Mouse (Mus musculus): ENCODE results near the gene Emc4. TPM values are rescaled to one million over a fixed set of nuclear protein-coding genes. Genes with fewer than 3 reads are reported as not detected.

The Emc4 gene
- polyA plus RNA-seq, 1 experiment, result not detected

DNA sequence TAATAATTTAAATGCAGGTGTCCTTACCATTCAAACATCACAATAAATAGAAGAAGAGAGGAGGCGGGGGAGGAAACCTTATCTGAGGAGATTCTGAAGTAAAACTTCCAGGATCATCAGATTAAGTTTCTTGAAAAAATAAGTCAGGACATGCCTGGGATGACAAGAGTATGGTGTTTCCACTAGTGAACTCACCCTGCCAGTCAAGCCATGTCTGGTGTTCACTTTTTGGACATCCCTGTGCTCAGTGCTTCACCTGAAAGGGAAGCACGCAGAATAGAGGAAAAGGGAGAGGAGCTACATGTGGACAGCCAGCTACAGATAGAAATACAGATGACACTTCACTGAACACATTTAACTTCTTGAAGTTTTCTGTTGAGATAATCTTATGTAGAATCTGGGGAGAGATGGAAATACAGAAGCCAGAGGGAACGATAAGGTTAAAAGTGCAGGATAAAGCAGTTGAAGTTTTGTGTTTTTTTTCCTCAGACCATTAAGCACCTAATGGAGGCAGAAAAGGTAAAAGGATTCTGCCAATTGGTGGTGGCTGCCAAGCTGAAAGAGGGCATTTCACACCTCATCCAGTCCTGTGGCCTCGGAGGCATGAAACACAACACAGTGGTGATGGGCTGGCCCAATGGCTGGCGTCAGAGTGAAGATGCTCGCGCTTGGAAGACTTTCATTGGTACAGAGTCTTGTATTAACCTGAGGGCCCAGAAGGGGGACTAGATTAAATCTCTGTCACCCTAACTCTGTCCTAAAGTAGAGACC, 14.0 kb downstream of the Emc4 start:
- H3K27ac ChIP-seq (ENCODE audit: insufficient read depth, low read depth, low read length), result no peak overlapping the region
- no peak overlapping the region for H3K4me3 ChIP-seq (ENCODE audit: insufficient read depth, low read depth, low read length)
- 89% methylated on average over 7 of the region's 7 CpGs for WGBS
- no peak for TF ChIP-seq POLR2A (IDR thresholded peaks at IDR 0.05; ENCODE audit: insufficient read depth, low read depth, low read length)
- no peaks in the 10 kb centered on the region for H3K4me1 ChIP-seq (ENCODE audit: control insufficient read depth, insufficient read depth, low read length)

DNA sequence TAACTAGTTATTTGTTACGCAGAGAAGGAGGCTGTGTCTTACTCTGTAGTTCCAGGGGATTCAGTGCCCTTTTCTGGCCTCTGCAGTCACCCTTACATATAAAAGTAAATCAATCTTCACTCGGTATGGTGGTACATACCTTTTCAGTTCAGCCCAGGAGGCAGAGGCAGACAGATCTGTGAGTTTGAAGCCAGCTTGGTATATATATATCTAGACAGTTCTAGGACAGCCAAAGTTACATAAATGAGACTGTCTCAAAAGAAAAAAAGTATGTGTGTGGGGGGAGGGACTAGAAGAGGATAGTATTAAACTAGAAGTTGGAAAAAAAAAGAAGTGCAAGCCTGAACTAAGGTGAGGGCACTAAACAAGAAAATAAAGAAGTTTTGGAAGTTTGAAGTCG, 19.6 kb downstream of the Emc4 start:
- H3K4me3 ChIP-seq (ENCODE audit: insufficient read depth, low read depth, low read length), result no peak overlapping the region
- TF ChIP-seq POLR2A (IDR thresholded peaks at IDR 0.05; ENCODE audit: insufficient read depth, low read depth, low read length), result no peak
- TF ChIP-seq CTCF (IDR thresholded peaks at IDR 0.05; ENCODE audit: insufficient read depth, low read depth, low read length), result no peak
- H3K27ac ChIP-seq (ENCODE audit: insufficient read depth, low read depth, low read length), result no peak overlapping the region
- H3K4me1 ChIP-seq (ENCODE audit: control insufficient read depth, insufficient read depth, low read length), result no peaks in the 10 kb centered on the region
- 94% methylated on average over 3 of the region's 3 CpGs for WGBS

DNA sequence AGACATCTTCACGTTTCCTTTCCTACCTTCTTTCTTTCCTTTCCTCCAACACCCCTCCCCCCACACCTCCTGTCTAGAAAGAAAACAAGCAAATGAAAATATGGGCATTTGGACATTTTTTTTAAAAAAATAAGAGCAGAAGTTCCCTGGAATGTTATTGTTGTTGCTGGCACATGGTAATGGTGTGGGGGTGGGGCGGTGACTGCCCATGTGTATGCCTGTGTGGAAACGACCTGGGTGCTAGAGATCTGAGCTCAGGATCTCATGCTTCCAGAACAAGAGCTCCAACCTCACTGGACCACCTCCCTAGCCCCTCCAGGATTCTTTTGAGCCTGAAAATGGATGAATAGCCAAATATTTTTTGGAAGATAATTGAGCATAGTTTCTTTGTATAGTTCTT, 26.7 kb downstream of the Emc4 start:
- WGBS, result 73% methylated on average over 3 of the region's 3 CpGs
- no peak overlapping the region for H3K27ac ChIP-seq (ENCODE audit: insufficient read depth, low read depth, low read length)
- no peak for TF ChIP-seq POLR2A (IDR thresholded peaks at IDR 0.05; ENCODE audit: insufficient read depth, low read depth, low read length)
- TF ChIP-seq CTCF (IDR thresholded peaks at IDR 0.05; ENCODE audit: insufficient read depth, low read depth, low read length), result no peak

DNA sequence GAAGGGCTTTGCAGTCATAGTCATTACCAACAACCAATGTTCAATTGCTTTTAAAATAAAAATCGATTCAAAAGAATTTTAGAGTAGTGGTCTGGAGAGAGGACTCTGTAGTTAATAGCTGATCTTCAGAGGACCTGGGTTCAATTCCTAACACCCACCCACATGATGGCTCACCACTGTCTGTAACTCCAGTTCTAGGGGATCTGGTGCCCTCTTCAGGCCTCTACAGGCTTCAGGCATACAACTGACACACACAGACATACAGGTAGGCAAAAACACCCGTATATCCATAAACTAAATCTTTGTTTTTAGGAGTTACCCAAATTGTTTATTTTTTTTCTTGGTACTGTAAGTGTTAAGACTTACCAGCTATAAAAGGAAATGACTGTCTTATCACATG, 28.1 kb downstream of the Emc4 start:
- TF ChIP-seq POLR2A (IDR thresholded peaks at IDR 0.05; ENCODE audit: insufficient read depth, low read depth, low read length) (no peak), CTCF (IDR thresholded peaks at IDR 0.05; ENCODE audit: insufficient read depth, low read depth, low read length) (no peak)
- H3K4me3 ChIP-seq (ENCODE audit: insufficient read depth, low read depth, low read length), result no peak overlapping the region
- no peak overlapping the region for H3K27ac ChIP-seq (ENCODE audit: insufficient read depth, low read depth, low read length)
- no peaks in the 10 kb centered on the region for H3K4me1 ChIP-seq (ENCODE audit: control insufficient read depth, insufficient read depth, low read length)
- WGBS, result 93% methylated on average over 2 of the region's 2 CpGs

More for the DNA sequence above, 26.7 kb downstream of the Emc4 start:
- H3K4me1 ChIP-seq (ENCODE audit: control insufficient read depth, insufficient read depth, low read length), result no peaks in the 10 kb centered on the region
- H3K4me3 ChIP-seq (ENCODE audit: insufficient read depth, low read depth, low read length), result no peak overlapping the region

DNA sequence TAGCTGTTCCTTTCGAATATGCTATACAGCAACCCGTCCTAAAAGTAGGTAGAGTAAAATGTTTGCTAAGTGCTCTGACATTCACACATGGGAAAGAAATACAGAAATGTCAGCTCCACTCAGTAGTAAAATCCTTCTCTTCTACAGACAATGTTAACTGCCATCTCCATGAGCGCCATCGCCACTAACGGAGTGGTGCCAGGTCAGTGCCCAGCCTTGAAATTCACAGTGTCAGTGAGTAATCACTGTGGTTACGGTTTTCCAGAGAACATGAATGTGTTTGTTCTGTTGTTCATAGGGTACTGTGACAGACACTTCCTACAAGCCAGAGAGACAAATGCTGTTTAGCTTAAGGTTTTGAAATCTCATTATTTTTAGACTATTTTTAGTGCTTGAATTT, 30.6 kb downstream of the Emc4 start:
- H3K4me3 ChIP-seq (ENCODE audit: insufficient read depth, low read depth, low read length), result no peak overlapping the region
- TF ChIP-seq POLR2A (IDR thresholded peaks at IDR 0.05; ENCODE audit: insufficient read depth, low read depth, low read length), result no peak
- no peak overlapping the region for H3K27ac ChIP-seq (ENCODE audit: insufficient read depth, low read depth, low read length)
- 89% methylated on average over 6 of the region's 6 CpGs for WGBS
- H3K4me1 ChIP-seq (ENCODE audit: control insufficient read depth, insufficient read depth, low read length), result no peaks in the 10 kb centered on the region

DNA sequence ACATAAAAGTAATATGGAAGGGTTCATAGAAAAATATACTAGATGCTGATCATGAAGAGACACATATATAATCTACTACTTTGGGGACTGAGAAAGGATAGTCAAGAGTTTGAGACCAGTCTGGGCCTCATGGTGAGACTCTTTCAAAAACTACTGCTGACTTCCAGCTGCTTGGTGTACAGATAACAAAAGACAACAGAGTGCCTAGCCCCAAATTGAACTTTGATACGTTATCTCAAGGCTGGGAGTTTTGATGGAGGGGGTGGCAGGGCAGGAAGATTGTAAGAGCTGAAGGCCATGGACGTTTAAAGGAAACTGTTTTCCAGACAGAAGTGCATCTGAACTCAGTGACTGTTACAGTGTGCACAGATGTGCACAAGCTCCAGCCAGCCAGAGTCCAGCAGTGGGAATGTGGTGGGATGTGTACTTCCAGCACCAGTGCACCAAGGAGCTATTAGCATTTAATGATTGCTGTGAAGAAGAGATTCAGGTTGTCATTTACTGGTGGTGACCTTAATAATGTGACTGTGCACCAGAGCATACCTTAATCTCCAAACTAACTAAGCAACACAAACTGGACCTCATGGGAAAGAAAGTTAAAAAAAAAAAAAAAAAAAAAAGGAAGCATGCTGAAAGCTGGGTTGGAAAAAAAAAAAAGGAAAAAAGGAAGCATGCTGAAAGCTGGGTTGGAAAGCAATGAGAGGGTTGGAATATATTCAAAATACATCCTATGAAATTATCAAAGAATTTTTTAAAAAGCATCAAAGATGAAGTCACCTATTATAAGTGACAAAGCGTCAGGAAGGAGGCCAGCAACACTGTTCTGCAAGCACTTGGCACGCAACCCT, 35.6 kb downstream of the Emc4 start:
- no peaks in the 10 kb centered on the region for H3K4me1 ChIP-seq (ENCODE audit: control insufficient read depth, insufficient read depth, low read length)
- WGBS, result 78% methylated on average over 4 of the region's 4 CpGs
- no peak overlapping the region for H3K27ac ChIP-seq (ENCODE audit: insufficient read depth, low read depth, low read length)
- no peak overlapping the region for H3K4me3 ChIP-seq (ENCODE audit: insufficient read depth, low read depth, low read length)
- TF ChIP-seq CTCF (IDR thresholded peaks at IDR 0.05; ENCODE audit: insufficient read depth, low read depth, low read length) (no peak), POLR2A (IDR thresholded peaks at IDR 0.05; ENCODE audit: insufficient read depth, low read depth, low read length) (no peak)

DNA sequence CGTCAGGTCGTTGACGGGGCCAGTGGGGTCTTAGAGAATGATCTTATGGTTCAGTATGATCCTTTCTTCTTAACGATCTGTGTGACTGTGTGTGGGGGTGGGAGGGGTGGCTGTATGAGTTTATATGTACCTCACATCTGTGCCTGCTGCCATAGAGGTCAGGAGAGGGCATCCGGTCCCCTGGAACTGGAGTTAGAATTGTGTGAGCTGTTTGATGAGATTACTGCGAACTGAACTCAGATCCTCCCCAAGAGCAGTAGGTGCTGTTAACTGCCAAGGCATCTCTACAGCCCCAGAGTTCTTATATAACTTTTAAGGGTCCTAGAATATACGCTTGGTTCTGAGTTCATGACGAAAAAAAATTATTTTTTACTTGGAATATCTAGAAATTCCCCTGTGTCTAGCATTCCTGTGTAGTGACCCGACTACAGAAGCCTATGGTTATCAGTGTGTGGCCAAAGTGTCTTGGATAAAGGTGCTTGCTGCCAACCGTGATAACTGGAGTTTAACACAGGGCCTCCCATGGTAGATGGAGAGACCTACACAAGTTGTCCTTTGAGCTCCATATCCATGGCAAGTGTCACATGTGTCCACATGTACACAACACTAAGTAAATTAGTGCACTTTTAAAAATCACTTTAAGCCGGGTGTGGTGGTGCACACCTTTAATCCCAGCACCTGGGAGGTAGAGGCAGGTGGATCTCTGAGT, 39.6 kb downstream of the Emc4 start:
- Histone ChIP-seq H3K4me1 (ENCODE audit: control insufficient read depth, insufficient read depth, low read length) (no peaks in the 10 kb centered on the region), H3K27ac (ENCODE audit: insufficient read depth, low read depth, low read length) (no peak overlapping the region), H3K4me3 (ENCODE audit: insufficient read depth, low read depth, low read length) (no peak overlapping the region)
- 84% methylated on average over 11 of the region's 11 CpGs for WGBS
- no peak for TF ChIP-seq CTCF (IDR thresholded peaks at IDR 0.05; ENCODE audit: insufficient read depth, low read depth, low read length)
- TF ChIP-seq POLR2A (IDR thresholded peaks at IDR 0.05; ENCODE audit: insufficient read depth, low read depth, low read length), result no peak

DNA sequence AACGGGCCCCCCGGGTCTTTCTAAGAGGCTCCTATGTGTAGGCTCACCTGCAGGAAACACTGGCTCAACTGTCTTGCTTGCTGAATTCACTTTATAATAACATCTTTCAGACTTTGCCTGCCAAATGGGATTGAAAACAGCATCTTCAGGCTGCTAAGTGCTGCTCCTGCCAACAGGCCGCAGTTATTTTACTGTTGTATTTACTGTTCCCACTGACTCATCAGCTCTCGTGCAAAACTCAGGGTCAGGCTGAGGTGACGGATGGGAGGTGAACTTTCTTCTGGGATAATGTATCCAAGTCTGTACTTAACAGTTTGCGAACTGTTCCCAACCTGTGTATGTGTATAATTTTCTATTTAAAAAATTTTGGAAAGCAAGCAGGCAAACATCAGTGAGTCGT, 48.9 kb downstream of the Emc4 start:
- no peak overlapping the region for H3K4me3 ChIP-seq (ENCODE audit: insufficient read depth, low read depth, low read length)
- 44% methylated on average over 7 of the region's 7 CpGs for WGBS
- TF ChIP-seq CTCF (IDR thresholded peaks at IDR 0.05; ENCODE audit: insufficient read depth, low read depth, low read length), result no peak
- no peak for TF ChIP-seq POLR2A (IDR thresholded peaks at IDR 0.05; ENCODE audit: insufficient read depth, low read depth, low read length)
- no peak overlapping the region for H3K27ac ChIP-seq (ENCODE audit: insufficient read depth, low read depth, low read length)
- H3K4me1 ChIP-seq (ENCODE audit: control insufficient read depth, insufficient read depth, low read length), result no peaks in the 10 kb centered on the region

DNA sequence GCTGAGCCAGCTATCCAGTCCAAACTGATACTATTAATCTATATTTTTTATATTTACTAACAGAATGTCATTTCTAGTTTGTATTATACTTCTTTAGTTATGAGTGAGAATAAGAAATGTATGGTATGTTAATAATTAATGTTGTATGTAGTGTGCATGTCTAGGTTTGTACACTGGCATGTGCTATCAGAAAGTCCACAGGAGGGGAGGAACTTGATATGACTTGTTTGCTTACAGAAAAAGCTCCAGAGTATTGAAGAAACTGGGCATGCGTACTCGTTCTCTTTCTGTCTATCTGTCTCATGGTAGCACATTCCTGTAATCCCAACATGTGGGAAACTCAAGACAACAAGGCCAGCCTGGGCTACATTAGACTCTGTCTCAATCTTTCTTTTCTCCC, 49.6 kb downstream of the Emc4 start:
- no peak overlapping the region for H3K4me3 ChIP-seq (ENCODE audit: insufficient read depth, low read depth, low read length)
- H3K27ac ChIP-seq (ENCODE audit: insufficient read depth, low read depth, low read length), result no peak overlapping the region
- H3K4me1 ChIP-seq (ENCODE audit: control insufficient read depth, insufficient read depth, low read length), result no peaks in the 10 kb centered on the region
- TF ChIP-seq CTCF (IDR thresholded peaks at IDR 0.05; ENCODE audit: insufficient read depth, low read depth, low read length) (no peak), POLR2A (IDR thresholded peaks at IDR 0.05; ENCODE audit: insufficient read depth, low read depth, low read length) (no peak)
- WGBS, result 86% methylated on average over 2 of the region's 2 CpGs
